Mouse (Mus musculus) lung, postnatal 10 days (tissue): ENCODE results near the gene Tfap4.

ENCODE experiments used
- DNase-seq: peaks from one replicate; pipeline ENCODE4 v3.0.0; 2021

Gene Tfap4

GRCm38 (mm10) chr16:4517906-4518305, 41.7 kb downstream of the Tfap4 start:
- DNase-seq, result no peak

- DNase-seq, result no peak
Observed at GRCm38 (mm10) chr16:4514383-4514782, 45.3 kb downstream of the Tfap4 start.

- DNase-seq, result peak; percentile 74
Observed at GRCm38 (mm10) chr16:4512661-4513438, 46.8 kb downstream of the Tfap4 start.

- DNase-seq, result no peak
Observed at GRCm38 (mm10) chr16:4511371-4511770, 48.3 kb downstream of the Tfap4 start.

GRCm38 (mm10) chr16:4506181-4506580, 53.5 kb downstream of the Tfap4 start:
- no peak for DNase-seq

- no peak for DNase-seq
Observed at GRCm38 (mm10) chr16:4503495-4503894, 56.2 kb downstream of the Tfap4 start.

- DNase-seq, result no peak
Observed at GRCm38 (mm10) chr16:4502568-4502967, 57.1 kb downstream of the Tfap4 start.

- no peak for DNase-seq
Observed at GRCm38 (mm10) chr16:4501703-4502102, 58.0 kb downstream of the Tfap4 start.

GRCm38 (mm10) chr16:4500598-4501385, 58.9 kb downstream of the Tfap4 start:
- peak; percentile 7 for DNase-seq

- DNase-seq, result no peak
Observed at GRCm38 (mm10) chr16:4497762-4498607, 61.7 kb downstream of the Tfap4 start.

- no peak for DNase-seq
Observed at GRCm38 (mm10) chr16:4496470-4496869, 63.2 kb downstream of the Tfap4 start.

- DNase-seq, result peak; percentile 78
Observed at GRCm38 (mm10) chr16:4495861-4496260, 63.8 kb downstream of the Tfap4 start.
